Mouse (Mus musculus): ENCODE data around the gene Tubgcp2. TPM values are rescaled to one million over a fixed set of nuclear protein-coding genes. Genes with fewer than 3 reads are reported as not detected.

Gene Tubgcp2
- total and polyA plus RNA-seq, 3 experiments: 27.1 to 43.6 TPM; not detected in 1

GRCm38 (mm10) chr7:139950283-139950971 lies 86.0 kb downstream of the Tubgcp2 start:
- Histone ChIP-seq H3K9me3 (replicated peaks; ENCODE audit: insufficient read depth, low read length) (no peaks in the 10 kb centered on the region), H3K4me3 (ENCODE audit: control insufficient read depth in 1 of 2, insufficient read depth in 1 of 2, low read depth in 2 of 2, low read length in 2 of 2) (peak overlapping the region; percentile 83 to 90), H3K9ac (ENCODE audit: control insufficient read depth, low read depth, low read length, poor library complexity, severe bottlenecking) (peak overlapping the region; percentile 78), H3K4me1 (ENCODE audit: control insufficient read depth in 1 of 2, insufficient read depth in 2 of 2, low read length in 2 of 2) (peaks cover 0 to 10% of the 10 kb centered on the region in 2 experiments; a peak in 2 of 4 replicates), H3K36me3 (ENCODE audit: control insufficient read depth in 1 of 2, insufficient read depth in 2 of 2, low read length in 2 of 2) (peaks cover 0 to 5% of the 10 kb centered on the region in 2 experiments; a peak in 2 of 4 replicates), H3K27me3 (ENCODE audit: control insufficient read depth in 1 of 2, insufficient read depth in 2 of 2, low read length in 2 of 2) (no peaks in the 10 kb centered on the region), H3K79me2 (ENCODE audit: control insufficient read depth, insufficient read depth, low read length, poor library complexity) (no peaks in the 10 kb centered on the region), H3K27ac (ENCODE audit: control insufficient read depth, low read depth, low read length) (peak overlapping the region; percentile 68)
- peak; percentile 88 for DNase-seq (ENCODE audit: low read depth, low spot score)
- no peak for TF ChIP-seq ZC3H11A (IDR thresholded peaks at IDR 0.05; ENCODE audit: low read depth, low read length)
- TF ChIP-seq CHD1 (IDR thresholded peaks at IDR 0.05; ENCODE audit: low read depth, low read length): no peak
- TF ChIP-seq HCFC1 (IDR thresholded peaks at IDR 0.05; ENCODE audit: low read depth, low read length): peak; percentile 51; the same call in 1 of the 2 replicates
- no peak for TF ChIP-seq E2F4 (IDR thresholded peaks at IDR 0.05; ENCODE audit: borderline replicate concordance, low read depth, low read length)
- no peak for TF ChIP-seq NRF1 (IDR thresholded peaks at IDR 0.05; ENCODE audit: insufficient read depth, low read depth, low read length, poor library complexity, severe bottlenecking)
- TF ChIP-seq SMC3 (IDR thresholded peaks at IDR 0.05; ENCODE audit: low read depth, low read length): no peak
- TF ChIP-seq RAD21 (IDR thresholded peaks at IDR 0.05; ENCODE audit: low read depth, low read length): no peak
- TF ChIP-seq RCOR1 (IDR thresholded peaks at IDR 0.05; ENCODE audit: low read depth, low read length): no peak
- no peak for TF ChIP-seq JUND (IDR thresholded peaks at IDR 0.05; ENCODE audit: low read depth, low read length)
- TF ChIP-seq GABPA (IDR thresholded peaks at IDR 0.05; ENCODE audit: low read depth, low read length): no peak
- TF ChIP-seq ZNF384 (IDR thresholded peaks at IDR 0.05; ENCODE audit: low read depth, low read length): no peak
- TF ChIP-seq MAZ (IDR thresholded peaks at IDR 0.05; ENCODE audit: low read depth, low read length): peak; percentile 39; the same call in 1 of the 2 replicates
- TF ChIP-seq MAFK (IDR thresholded peaks at IDR 0.05; ENCODE audit: borderline replicate concordance, low read depth, low read length): no peak
- TF ChIP-seq ZKSCAN1 (IDR thresholded peaks at IDR 0.05; ENCODE audit: low read depth, low read length): no peak
- 0 out of 2 replicates have a peak, but pooled peaks have one; percentile 30 for TF ChIP-seq POLR2AphosphoS2 (IDR thresholded peaks at IDR 0.05; ENCODE audit: low read length)
- no peak for TF ChIP-seq KAT2A (conservative IDR thresholded peaks at IDR 0.05; ENCODE audit: low read depth, low read length)
- TF ChIP-seq MEF2A (IDR thresholded peaks at IDR 0.05; ENCODE audit: extremely low read depth, insufficient replicate concordance, low read depth, low read length, poor library complexity, severe bottlenecking): no peak
- TF ChIP-seq POLR2AphosphoS5 (IDR thresholded peaks at IDR 0.05; ENCODE audit: borderline replicate concordance, low read depth, low read length): no peak
- TF ChIP-seq ETS1 (IDR thresholded peaks at IDR 0.05; ENCODE audit: low read depth, low read length): no peak
- TF ChIP-seq MAX (IDR thresholded peaks at IDR 0.05; ENCODE audit: low read length): no peak
- peak; percentile 27 to 60; a peak in 3 of 4 replicates for TF ChIP-seq POLR2A (IDR thresholded peaks at IDR 0.05; ENCODE audit: control insufficient read depth in 1 of 2, insufficient read depth in 1 of 2, low read depth in 1 of 2, low read length in 2 of 2, poor library complexity in 1 of 2)
- TF ChIP-seq EP300 (IDR thresholded peaks at IDR 0.05; ENCODE audit: low read depth in 1 of 2, low read length in 2 of 2): no peak
- TF ChIP-seq ELF1 (IDR thresholded peaks at IDR 0.05; ENCODE audit: low read depth, low read length): no peak
- TF ChIP-seq GATA1 (IDR thresholded peaks at IDR 0.05; ENCODE audit: low read depth, low read length): no peak
- peak; percentile 27; the same call in 1 of the 2 replicates for TF ChIP-seq ZMIZ1 (IDR thresholded peaks at IDR 0.05; ENCODE audit: low read depth, low read length)
- TF ChIP-seq USF1 (IDR thresholded peaks at IDR 0.05; ENCODE audit: low read depth, low read length): no peak
- no peak for TF ChIP-seq BHLHE40 (IDR thresholded peaks at IDR 0.05; ENCODE audit: borderline replicate concordance, low read depth, low read length)
- TF ChIP-seq NELFE (IDR thresholded peaks at IDR 0.05; ENCODE audit: low read depth, low read length): peak; percentile 58; the same call in 1 of the 2 replicates
- no peak for TF ChIP-seq MYB (IDR thresholded peaks at IDR 0.05; ENCODE audit: low read depth, low read length)
- no peak for TF ChIP-seq MYC (IDR thresholded peaks at IDR 0.05; ENCODE audit: low read depth, low read length)
- no peak for TF ChIP-seq TAL1 (IDR thresholded peaks at IDR 0.05; ENCODE audit: low read length)
- peak; percentile 39; the same call in 1 of the 2 replicates for TF ChIP-seq TBP (IDR thresholded peaks at IDR 0.05; ENCODE audit: low read depth, low read length)
- peak; percentile 26; the same call in 1 of the 2 replicates for TF ChIP-seq MXI1 (IDR thresholded peaks at IDR 0.05; ENCODE audit: low read depth, low read length)
- TF ChIP-seq UBTF (IDR thresholded peaks at IDR 0.05; ENCODE audit: borderline replicate concordance, insufficient read depth, low read depth, low read length): 0 out of 2 replicates have a peak, but pooled peaks have one; percentile 35
- TF ChIP-seq SIN3A (IDR thresholded peaks at IDR 0.05; ENCODE audit: low read length): peak; percentile 64
- no peak; the same call in 1 of the 2 replicates for TF ChIP-seq CHD2 (IDR thresholded peaks at IDR 0.05; ENCODE audit: low read length)
- TF ChIP-seq CTCF (IDR thresholded peaks at IDR 0.05 in 2 of 3, conservative IDR thresholded peaks at IDR 0.05 in 1 of 3; ENCODE audit: control insufficient read depth in 1 of 3, insufficient read depth in 1 of 3, low read depth in 2 of 3, low read length in 3 of 3, poor library complexity in 1 of 3, severe bottlenecking in 1 of 3): no peak
